Mouse (Mus musculus): ENCODE measurements around the gene Mrpl18. TPM values are rescaled to one million over a fixed set of nuclear protein-coding genes. Genes with fewer than 3 reads are reported as not detected.
A peak's percentile ranks its signal among the peaks of the same experiment; 100 is the strongest.

The Mrpl18 gene
- total RNA-seq, 2 experiments from 2014 or later, result 55.1 to 58.4 TPM

- peak; percentile 37 to 76 for DNase-seq (ENCODE audit: low spot score in 2 of 2)
- intact Hi-C loops (cut with DNase I), result no loop called here
These were observed 43.7 kb downstream of the Mrpl18 start for GRCm38 (mm10) chr17:12872275-12873028.

GRCm38 (mm10) chr17:12868640-12869039 is 47.5 kb downstream of the Mrpl18 start:
- no peak for DNase-seq (ENCODE audit: low spot score in 2 of 2)
- intact Hi-C loops (cut with DNase I), result loop anchor here (5.0 to 10.0 kb wide), 2 partner anchors 71 to 454 kb away; no protein-coding TSS in a partner anchor

- intact Hi-C loops (cut with DNase I), result loop anchor here (5.0 to 10.0 kb wide), 2 partner anchors 71 to 453 kb away; no protein-coding TSS in a partner anchor
- DNase-seq (ENCODE audit: low spot score in 2 of 2), result no peak
These were observed 48.1 kb downstream of the Mrpl18 start, which contains the start of gene Mas1 for GRCm38 (mm10) chr17:12868043-12868442. Gene Mas1, minus strand, starts transcription at chr17:12868143.

- intact Hi-C loops (cut with DNase I), result loop anchor here (5.0 to 10.0 kb wide), 2 partner anchors 70 to 452 kb away; no protein-coding TSS in a partner anchor
- peak; percentile 52 to 64 for DNase-seq (ENCODE audit: low spot score in 2 of 2)
These were observed 49.3 kb downstream of the Mrpl18 start for GRCm38 (mm10) chr17:12866853-12867252.

GRCm38 (mm10) chr17:12865407-12865806 is 50.7 kb downstream of the Mrpl18 start:
- DNase-seq (ENCODE audit: low spot score in 2 of 2), result no peak
- intact Hi-C loops (cut with DNase I), result loop anchor here (5.0 to 10.0 kb wide), 2 partner anchors 68 to 451 kb away; no protein-coding TSS in a partner anchor

- no peak for DNase-seq (ENCODE audit: low spot score in 2 of 2)
- intact Hi-C loops (cut with DNase I), result loop anchor here (10.0 kb wide), 1 partner anchor 449 kb away; no protein-coding TSS in a partner anchor
These were observed 52.0 kb downstream of the Mrpl18 start for GRCm38 (mm10) chr17:12864111-12864510.

Small RNA genes within 50 kb of the gene (microRNA-seq; reads per million reads assigned to microRNA genes)
- 0 reads per million in 2 experiments for gene Gm24085

Other genes with a start within 250 kb of the Mrpl18 start
- gene Slc22a1, start 240.5 kb downstream of the Mrpl18 start, total RNA-seq (2021), result 1 to 10 TPM; 2.1 to 3.7 TPM
- 10 to 100 TPM; 25.8 to 25.9 TPM for gene Igf2r, start 146.7 kb downstream of the Mrpl18 start, total RNA-seq (2021)
- gene Mas1, start 48.2 kb downstream of the Mrpl18 start, total RNA-seq (2021), result 10 to 100 TPM; 25.5 to 26.0 TPM
- gene Mrgprh, start 40.3 kb downstream of the Mrpl18 start, total RNA-seq (2021), result under 1 TPM; 0.29 to 0.44 TPM
- 1 to 10 TPM; 1.8 to 5.8 TPM for gene Pnldc1, start 6.1 kb downstream of the Mrpl18 start, total RNA-seq (2021)
- gene Tcp1, start 644 bp downstream of the Mrpl18 start, total RNA-seq (2021), result 100 to 1,000 TPM; 204 to 211 TPM
- gene Acat3, start 24.3 kb upstream of the Mrpl18 start, total RNA-seq (2021), result 1 to 10 TPM; 2.1 to 2.9 TPM
- gene Acat2, start 44.4 kb upstream of the Mrpl18 start, total RNA-seq (2021), result 10 to 100 TPM; 79.6 to 80.6 TPM
- gene Wtap, start 77.8 kb upstream of the Mrpl18 start, total RNA-seq (2021), result 10 to 100 TPM; 52.5 to 55.5 TPM
- gene Sod2, start 90.5 kb upstream of the Mrpl18 start, total RNA-seq (2021), result 100 to 1,000 TPM; 268 to 271 TPM
- under 1 TPM in 1 of 2 experiments, not detected in 1; 0.55 TPM for gene Gpr31b, start 136.0 kb upstream of the Mrpl18 start, total RNA-seq (2021)
- under 1 TPM in 1 of 2 experiments, not detected in 1; 0.23 TPM for gene Tcp10b, start 144.8 kb upstream of the Mrpl18 start, total RNA-seq (2021)
- gene Unc93a, start 215.5 kb upstream of the Mrpl18 start, total RNA-seq (2021), result not detected

Measured in left cerebral cortex, postnatal 14 days (tissue).